Mouse (Mus musculus): ENCODE measurements at regions not wholly inside any gene's neighbourhood (a gene's known extent, or its start where the extent isn't known, plus 50 kb on each side); places are given as distances from the start of the nearest gene placed in this dataset.

DNA sequence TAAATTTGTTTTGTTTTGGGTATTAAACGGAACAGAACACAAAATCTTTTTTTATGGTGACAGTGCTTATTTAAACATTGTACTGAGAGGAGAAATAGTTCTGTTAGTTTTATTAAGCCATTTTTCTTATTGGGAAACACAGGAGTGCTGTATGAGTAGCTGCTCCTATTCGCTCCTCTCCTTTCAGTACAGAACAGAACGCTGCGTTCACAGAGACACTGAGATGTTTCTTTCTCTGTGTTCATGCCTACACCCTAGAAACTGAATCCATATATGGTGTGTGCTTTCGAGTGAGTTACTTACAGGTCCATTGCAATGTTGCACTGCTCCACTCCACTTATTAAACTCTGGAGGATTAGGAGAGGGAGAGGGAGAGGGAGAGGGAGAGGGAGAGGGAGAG lies 634.9 kb upstream of the Adamts5 start:
- DNase-seq (ENCODE audit: extremely low read depth): no peak
- in situ Hi-C loops (cut with MboI; ENCODE audit: low pct_ligation_motif_present, low pct_unique_long_range_greater_than_20kb, low sequenced_read_pairs): no loop called here
- no peak for TF ChIP-seq KAT2A (IDR thresholded peaks at IDR 0.05; ENCODE audit: insufficient replicate concordance, low read length)
- no peak for TF ChIP-seq MAZ (IDR thresholded peaks at IDR 0.05; ENCODE audit: low read depth, low read length)
- no peak for TF ChIP-seq MAX (IDR thresholded peaks at IDR 0.05; ENCODE audit: low read length)
- TF ChIP-seq RAD21 (IDR thresholded peaks at IDR 0.05; ENCODE audit: low read depth, low read length): no peak
- no peak for TF ChIP-seq HCFC1 (IDR thresholded peaks at IDR 0.05; ENCODE audit: low read depth, low read length)
- TF ChIP-seq JUN (IDR thresholded peaks at IDR 0.05; ENCODE audit: insufficient read depth, low read depth, low read length): no peak
- no peak for TF ChIP-seq RCOR1 (conservative IDR thresholded peaks at IDR 0.05; ENCODE audit: low read depth, low read length)
- TF ChIP-seq ZC3H11A (IDR thresholded peaks at IDR 0.05; ENCODE audit: low read depth, low read length): no peak
- TF ChIP-seq TBP (conservative IDR thresholded peaks at IDR 0.05; ENCODE audit: low read depth, low read length): no peak
- TF ChIP-seq MXI1 (IDR thresholded peaks at IDR 0.05; ENCODE audit: low read depth, low read length): no peak
- no peak for TF ChIP-seq CHD1 (IDR thresholded peaks at IDR 0.05; ENCODE audit: low read depth, low read length)
- TF ChIP-seq EP300 (IDR thresholded peaks at IDR 0.05; ENCODE audit: low read length): no peak

DNA sequence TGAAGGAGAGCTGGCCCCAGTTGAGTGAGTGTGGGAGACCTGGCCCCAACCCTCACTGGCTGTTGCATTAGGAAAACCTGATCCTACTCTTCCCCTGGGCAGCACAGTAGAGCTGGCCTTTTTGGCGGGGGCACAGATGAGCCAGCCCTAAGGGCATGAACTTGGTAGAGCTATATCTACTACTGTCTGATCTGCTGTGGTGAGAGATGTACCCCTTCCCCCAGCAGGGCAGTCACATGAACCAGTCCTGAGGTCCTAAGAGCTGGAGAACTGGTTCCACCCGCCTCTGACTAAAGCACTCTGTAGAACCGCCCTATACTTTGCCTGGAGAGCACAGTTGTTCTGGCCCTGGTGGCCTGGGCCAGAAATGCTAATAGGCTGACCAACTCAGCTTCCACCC lies 622.5 kb upstream of the Adamts5 start:
- no peak overlapping the region for H3K9ac ChIP-seq (ENCODE audit: insufficient read depth, low read depth)
- in situ Hi-C loops (cut with MboI; ENCODE audit: low pct_ligation_motif_present, low pct_unique_long_range_greater_than_20kb, low sequenced_read_pairs): no loop called here
- TF ChIP-seq CHD1 (IDR thresholded peaks at IDR 0.05; ENCODE audit: low read depth, low read length) (no peak), ZNF384 (IDR thresholded peaks at IDR 0.05; ENCODE audit: low read depth, low read length) (no peak), TBP (conservative IDR thresholded peaks at IDR 0.05; ENCODE audit: low read depth, low read length) (no peak), SMC3 (IDR thresholded peaks at IDR 0.05; ENCODE audit: low read depth, low read length) (no peak), UBTF (IDR thresholded peaks at IDR 0.05; ENCODE audit: low read depth, low read length) (no peak), USF1 (IDR thresholded peaks at IDR 0.05; ENCODE audit: low read depth, low read length) (no peak), ZC3H11A (IDR thresholded peaks at IDR 0.05; ENCODE audit: low read depth, low read length) (no peak), RAD21 (IDR thresholded peaks at IDR 0.05; ENCODE audit: low read depth, low read length) (no peak), MAFK (IDR thresholded peaks at IDR 0.05; ENCODE audit: insufficient replicate concordance, low read length) (no peak), JUN (IDR thresholded peaks at IDR 0.05; ENCODE audit: insufficient read depth, low read depth, low read length) (no peak), USF2 (conservative IDR thresholded peaks at IDR 0.05; ENCODE audit: low read depth, low read length) (no peak), BHLHE40 (IDR thresholded peaks at IDR 0.05; ENCODE audit: low read depth, low read length) (no peak), ZKSCAN1 (IDR thresholded peaks at IDR 0.05; ENCODE audit: borderline replicate concordance, low read depth, low read length) (no peak), ETS1 (conservative IDR thresholded peaks at IDR 0.05; ENCODE audit: low read depth, low read length) (no peak), MXI1 (IDR thresholded peaks at IDR 0.05; ENCODE audit: low read depth, low read length) (no peak), CTCF (conservative IDR thresholded peaks at IDR 0.05 in 1 of 2, IDR thresholded peaks at IDR 0.05 in 1 of 2; ENCODE audit: low read depth in 2 of 2, low read length in 2 of 2) (no peak), MAZ (IDR thresholded peaks at IDR 0.05; ENCODE audit: low read depth, low read length) (no peak), MEF2A (IDR thresholded peaks at IDR 0.05; ENCODE audit: borderline replicate concordance, low read depth, low read length) (no peak)

More for the DNA sequence above, 634.9 kb upstream of the Adamts5 start:
- dilution Hi-C loops (cut with MboI; ENCODE audit: extremely low pct_ligation_motif_present, extremely low pct_unique_long_range_greater_than_20kb, low sequenced_read_pairs): no loop called here
- Histone ChIP-seq H3K27me3 (replicated peaks) (no peaks in the 10 kb centered on the region), H3K4me2 (ENCODE audit: insufficient read depth, low read depth, poor library complexity, severe bottlenecking) (no peak overlapping the region), H3K79me2 (replicated peaks; ENCODE audit: control insufficient read depth, extremely low read depth, insufficient read depth, poor library complexity, severe bottlenecking) (no peaks in the 10 kb centered on the region), H3K27ac (ENCODE audit: insufficient read depth, low read depth) (no peak overlapping the region), H3K4me1 (ENCODE audit: control insufficient read depth in 1 of 2, insufficient read depth in 2 of 2) (no peaks in the 10 kb centered on the region), H3K36me3 (replicated peaks in 1 of 2; ENCODE audit: control insufficient read depth in 1 of 2, insufficient read depth in 1 of 2, low read length in 1 of 2) (no peaks in the 10 kb centered on the region), H3K9me3 (replicated peaks; ENCODE audit: low read length) (no peaks in the 10 kb centered on the region), H3K4me3 (replicated peaks in 1 of 3; ENCODE audit: low read depth in 2 of 3, low read length in 2 of 3, poor library complexity in 1 of 3) (no peak overlapping the region), H3K9ac (ENCODE audit: insufficient read depth, low read depth) (no peak overlapping the region)

More for the DNA sequence above, 622.5 kb upstream of the Adamts5 start:
- no peak overlapping the region for H3K4me3 ChIP-seq (replicated peaks in 1 of 3; ENCODE audit: low read depth in 2 of 3, low read length in 2 of 3, poor library complexity in 1 of 3)
- dilution Hi-C loops (cut with MboI; ENCODE audit: extremely low pct_ligation_motif_present, extremely low pct_unique_long_range_greater_than_20kb, low sequenced_read_pairs): no loop called here
- no peak for DNase-seq (ENCODE audit: extremely low read depth)
- no peaks in the 10 kb centered on the region for H3K79me2 ChIP-seq (replicated peaks; ENCODE audit: control insufficient read depth, extremely low read depth, insufficient read depth, poor library complexity, severe bottlenecking)
- H3K36me3 ChIP-seq (replicated peaks in 1 of 2; ENCODE audit: control insufficient read depth in 1 of 2, insufficient read depth in 1 of 2, low read length in 1 of 2): no peaks in the 10 kb centered on the region
- H3K4me2 ChIP-seq (ENCODE audit: insufficient read depth, low read depth, poor library complexity, severe bottlenecking): no peak overlapping the region
- no peaks in the 10 kb centered on the region for H3K9me3 ChIP-seq (replicated peaks; ENCODE audit: low read length)
- H3K27me3 ChIP-seq (replicated peaks): no peaks in the 10 kb centered on the region
- no peaks in the 10 kb centered on the region for H3K4me1 ChIP-seq (ENCODE audit: control insufficient read depth in 1 of 2, insufficient read depth in 2 of 2)
- H3K27ac ChIP-seq (ENCODE audit: insufficient read depth, low read depth): no peak overlapping the region

Measured in CH12.LX (cell line).